9 mouse cellular contexts compared by ENCODE assay signal in genomic region chr15:77304960-77305359, GRCm38 (mm10). TPM values are rescaled to one million over a fixed set of nuclear protein-coding genes. Genes with fewer than 3 reads are reported as not detected.
DNase-seq lines count a peak whose midpoint lies in the region; ATAC-seq lines count a peak whose summit lies in the region.
"Had no signal": no experiment of that assay in that cellular context is flagged by ENCODE, and none has a peak within 500 bp of the region (broad histone marks: within the 10 kb centered on the region; RNA-seq: fewer than 3 reads in every experiment).

No protein-coding gene starts in this region.

- H3K4me1 ChIP-seq in heart, embryonic 11.5 days (ENCODE audit: control insufficient read depth, insufficient read depth, low read length), result peaks cover 49% of the 10 kb centered on the region
- H3K4me1 ChIP-seq in hindbrain, embryonic 13.5 days (replicated peaks), result peaks cover 44% of the 10 kb centered on the region
- peaks cover 33% of the 10 kb centered on the region for H3K4me1 ChIP-seq in midbrain, embryonic 12.5 days

- H3K4me2 ChIP-seq in heart, embryonic 11.5 days, result peak overlapping the region; percentile 84
- peak overlapping the region; percentile 67 for H3K4me2 ChIP-seq in hindbrain, embryonic 13.5 days
- H3K4me2 ChIP-seq in midbrain, embryonic 12.5 days (replicated peaks), result peak overlapping the region; percentile 75

- no peaks in the 10 kb centered on the region for H3K9me3 ChIP-seq in heart, embryonic 11.5 days (replicated peaks; ENCODE audit: control insufficient read depth, low read length)
- no peaks in the 10 kb centered on the region for H3K9me3 ChIP-seq in hindbrain, embryonic 13.5 days
- H3K9me3 ChIP-seq in midbrain, embryonic 12.5 days, result no peaks in the 10 kb centered on the region

- H3K27ac ChIP-seq in heart, embryonic 11.5 days (ENCODE audit: low read depth, low read length), result peak overlapping the region; percentile 97
- H3K27ac ChIP-seq in hindbrain, embryonic 13.5 days, result peak overlapping the region; percentile 31; the same call in 1 of the 2 replicates
- H3K27ac ChIP-seq in midbrain, embryonic 12.5 days (replicated peaks), result no peak overlapping the region; the same call in 1 of the 2 replicates

- H3K4me3 ChIP-seq in heart, embryonic 11.5 days (ENCODE audit: low read depth, low read length), result peak overlapping the region; percentile 89
- peak overlapping the region; percentile 95 for H3K4me3 ChIP-seq in hindbrain, embryonic 13.5 days
- peak overlapping the region; percentile 93 for H3K4me3 ChIP-seq in midbrain, embryonic 12.5 days

- no peaks in the 10 kb centered on the region for H3K27me3 ChIP-seq in heart, embryonic 11.5 days (ENCODE audit: control insufficient read depth, insufficient read depth, low read length)
- H3K27me3 ChIP-seq in hindbrain, embryonic 13.5 days, result no peaks in the 10 kb centered on the region
- H3K27me3 ChIP-seq in midbrain, embryonic 12.5 days, result peaks cover 3% of the 10 kb centered on the region; the same call in 1 of the 2 replicates

- WGBS in heart, embryonic 11.5 days (ENCODE audit: insufficient replicate concordance), result 18% methylated on average over 3 of the region's 3 CpGs
- WGBS in hindbrain, embryonic 13.5 days, result 10% methylated on average over 3 of the region's 3 CpGs
- WGBS in midbrain, embryonic 12.5 days, result 11% methylated on average over 3 of the region's 3 CpGs

- H3K36me3 ChIP-seq in heart, embryonic 11.5 days (ENCODE audit: control insufficient read depth, insufficient read depth, low read length), result no peaks in the 10 kb centered on the region
- no peaks in the 10 kb centered on the region; the same call in 1 of the 2 replicates for H3K36me3 ChIP-seq in hindbrain, embryonic 13.5 days
- no peaks in the 10 kb centered on the region for H3K36me3 ChIP-seq in midbrain, embryonic 12.5 days

- H3K9ac ChIP-seq in heart, embryonic 11.5 days (ENCODE audit: low read depth, low read length), result peak overlapping the region; percentile 90
- H3K9ac ChIP-seq in hindbrain, embryonic 13.5 days, result peak overlapping the region; percentile 98
- peak overlapping the region; percentile 96 for H3K9ac ChIP-seq in midbrain, embryonic 12.5 days (replicated peaks)

- DNase-seq in heart, postnatal 4 days, result no peak
- DNase-seq in adipocyte (ENCODE audit: low spot score), result peak; percentile 31
- DNase-seq in thymus, postnatal 4 days, result no peak
- DNase-seq in kidney, postnatal 25 days, result no peak
- no peak for DNase-seq in urinary bladder, postnatal 4 days (ENCODE audit: low spot score in 2 of 2)

- ATAC-seq in heart, embryonic 11.5 days (replicated peaks; ENCODE audit: insufficient number of reproducible peaks, low FRiP score, low TSS enrichment), result no peak
- no peak for ATAC-seq in hindbrain, embryonic 13.5 days (ENCODE audit: low FRiP score)
- no peak for ATAC-seq in midbrain, embryonic 12.5 days (ENCODE audit: low FRiP score, low read depth)
- ATAC-seq: CD4-positive, CD25-positive, alpha-beta regulatory T cell, adult 4 months had no signal

RNA-seq across cellular contexts. Expression of gene Rbfox2, which starts 1.8 kb away (rescaled TPM):
- polyA plus RNA-seq in heart, embryonic 11.5 days (2014; fragmentation: Nextera tagmentation; extraction: Ambion mirVana), result 81.1 and 81.5 TPM in 2 replicates
- 100 to 1,000 TPM; 175 to 186 TPM for total RNA-seq in heart, postnatal 4 days (2021)
- 158 and 159 TPM in 2 replicates for polyA plus RNA-seq in hindbrain, embryonic 13.5 days (2015; fragmentation: Nextera tagmentation; extraction: Ambion mirVana)
- 118 and 130 TPM in 2 replicates for polyA plus RNA-seq in midbrain, embryonic 12.5 days (2016; fragmentation: Nextera tagmentation; extraction: Ambion mirVana)
- polyA plus RNA-seq: CD4-positive, CD25-positive, alpha-beta regulatory T cell, adult 4 months had no signal
